Mouse (Mus musculus) lung, postnatal 0 days (tissue): ENCODE results near the gene Shc1. TPM values are rescaled to one million over a fixed set of nuclear protein-coding genes. Genes with fewer than 3 reads are reported as not detected.
A peak's percentile ranks its signal among the peaks of the same experiment; 100 is the strongest.

ENCODE experiments used
- ATAC-seq: fragments of 200-750 bp; cut with Nextera tagmentation; 2 replicates; pipeline ENCODE4 v1.8.0; 2017; ENCODE audit warnings: moderate library complexity
- DNase-seq: peaks from one replicate; pipeline ENCODE4 v3.0.0-alpha.2; 2016; ENCODE audit warnings: low spot score
- H3K27ac ChIP-seq: fragments of 300-500 bp; sonication (generic); 2 replicates; pipeline ENCODE4 v1.5.1; 2014; ENCODE audit warnings: antibody characterized with exemption, mild to moderate bottlenecking, low read length, mixed read lengths
- H3K27me3 ChIP-seq: fragments of 300-500 bp; sonication (generic); replicated peaks from 2 replicates; pipeline ENCODE4 v1.6.1; 2014; ENCODE audit warnings: low read length, mixed read lengths; ENCODE audit not compliant: insufficient read depth
- H3K36me3 ChIP-seq: fragments of 300-500 bp; sonication (generic); 2 replicates; pipeline ENCODE4 v1.6.1; 2014; ENCODE audit warnings: low read length, mixed read lengths; ENCODE audit not compliant: insufficient read depth
- H3K4me1 ChIP-seq: fragments of 300-500 bp; sonication (generic); 2 replicates; pipeline ENCODE4 v1.6.1; 2014; ENCODE audit warnings: antibody characterized with exemption, low read depth, low read length, mixed read lengths; ENCODE audit not compliant: insufficient read depth
- H3K4me2 ChIP-seq: fragments of 300-500 bp; sonication (generic); replicated peaks from 2 replicates; pipeline ENCODE4 v1.6.1; 2014; ENCODE audit warnings: low read depth, mild to moderate bottlenecking, low read length, moderate library complexity, mixed read lengths
- H3K4me3 ChIP-seq: fragments of 300-500 bp; sonication (generic); 2 replicates; pipeline ENCODE4 v1.5.1; 2014; ENCODE audit warnings: low read depth, low read length
- H3K9ac ChIP-seq: fragments of 300-500 bp; sonication (generic); replicated peaks from 2 replicates; pipeline ENCODE4 v1.6.1; 2014; ENCODE audit warnings: low read depth, mild to moderate bottlenecking
- H3K9me3 ChIP-seq: fragments of 300-500 bp; sonication (generic); 2 replicates; pipeline ENCODE4 v1.6.1; 2016; ENCODE audit warnings: low read length, mixed read lengths
- CTCF ChIP-seq: IDR thresholded peaks from 2 replicates; pipeline ENCODE4 v1.5.1; 2016; ENCODE audit warnings: antibody characterized with exemption, mild to moderate bottlenecking
- EP300 ChIP-seq: IDR thresholded peaks from 2 replicates; pipeline ENCODE4 v1.6.1; 2016; ENCODE audit warnings: antibody characterized with exemption, mild to moderate bottlenecking, control low read depth
- WGBS: fragments of 180-500 bp; shearing (Covaris S2); extraction: QIAGEN DNeasy Blood & Tissue Kit; methylation state at CpG from one replicate; pipeline ENCODE4 v1.1.7; 2014; 5-methylcytosine and 5-hydroxymethylcytosine counted together
- polyA plus RNA-seq: library from polyadenylated mRNA; unstranded; fragments of >200 nt; fragmentation: Nextera tagmentation; extraction: Ambion mirVana; gene quantifications from 2 replicates; pipeline ENCODE4 v1.2.1, GENCODE M21; 2015

Gene Shc1
- polyA plus RNA-seq, 1 experiment from 2014 or later, result 55.7 TPM

DNA sequence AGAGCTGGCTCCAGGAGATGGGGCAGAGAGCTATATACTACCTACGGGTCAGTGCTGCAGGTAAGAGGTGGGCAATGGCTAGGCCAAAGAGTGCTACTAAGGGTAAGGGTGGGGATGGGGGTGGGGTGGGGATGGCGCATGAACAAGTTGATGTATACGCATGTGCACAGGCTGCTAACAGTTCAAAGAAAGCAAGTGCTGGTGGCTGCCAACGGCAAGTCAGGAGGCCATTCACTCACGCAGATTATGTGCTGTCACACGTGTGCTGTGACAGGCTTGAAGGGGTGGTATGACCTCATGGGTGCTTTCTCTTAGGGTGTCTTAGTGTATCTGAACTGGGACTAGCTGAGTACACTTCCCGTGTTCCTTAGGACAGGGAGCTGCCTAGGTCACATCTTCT is 16.9 kb upstream of the Shc1 start:
- Histone ChIP-seq H3K27ac (no peak overlapping the region), H3K27me3 (no peaks in the 10 kb centered on the region), H3K9me3 (no peaks in the 10 kb centered on the region), H3K9ac (no peak overlapping the region), H3K36me3 (peaks cover 12% of the 10 kb centered on the region; the same call in 1 of the 2 replicates), H3K4me3 (no peak overlapping the region), H3K4me1 (no peaks in the 10 kb centered on the region), H3K4me2 (no peak overlapping the region)
- ATAC-seq, result no peak
- DNase-seq, result no peak
- 87% methylated on average over 7 of the region's 7 CpGs for WGBS
- TF ChIP-seq CTCF, result no peak

DNA sequence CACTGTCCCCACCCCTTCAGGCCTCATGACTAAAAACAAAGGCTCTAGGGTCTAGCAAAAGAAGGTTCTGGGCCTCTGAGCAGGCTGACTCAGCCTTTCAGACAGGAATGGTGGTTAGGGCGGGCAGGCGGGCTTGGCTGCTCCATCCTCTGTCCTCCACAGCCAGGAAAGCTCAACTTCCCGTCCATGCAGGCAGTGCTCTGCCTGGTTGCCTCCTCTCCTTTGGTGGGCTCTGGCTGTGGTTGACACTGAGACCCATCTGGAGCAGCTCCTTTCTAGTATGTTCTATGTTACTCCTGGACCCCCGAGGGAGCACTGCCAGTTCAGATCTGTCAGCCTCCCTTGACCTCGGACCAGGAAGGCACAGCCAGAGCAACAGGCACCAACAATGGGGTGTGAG is 15.6 kb upstream of the Shc1 start, which contains the start of gene Lenep:
TSS of gene Lenep (minus strand) at position 101 of the 400 bp plus-strand sequence.
- peaks cover 12% of the 10 kb centered on the region; the same call in 1 of the 2 replicates for H3K36me3 ChIP-seq

DNA sequence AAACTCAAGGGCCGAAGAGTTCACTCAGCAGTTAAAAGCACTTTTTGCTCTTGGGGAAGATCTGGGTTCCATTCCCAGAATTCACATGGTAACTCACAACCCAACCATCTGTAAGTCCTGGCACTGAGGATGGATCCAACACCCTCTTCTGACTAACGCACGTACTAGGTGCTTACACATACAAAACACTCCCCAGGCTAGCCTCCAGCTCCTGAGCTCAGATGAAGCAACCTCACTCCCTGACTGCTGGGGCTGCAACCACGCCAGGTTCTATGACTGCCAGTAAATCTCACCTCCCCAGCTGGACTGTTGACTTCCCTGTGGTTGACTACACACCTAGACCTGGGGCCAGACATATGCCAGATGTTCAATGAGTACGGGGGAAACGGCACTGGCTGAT is 11.4 kb upstream of the Shc1 start:
- no peak for TF ChIP-seq CTCF
- TF ChIP-seq EP300, result no peak
- Histone ChIP-seq H3K9me3 (no peaks in the 10 kb centered on the region), H3K4me2 (no peak overlapping the region), H3K27me3 (no peaks in the 10 kb centered on the region), H3K4me3 (no peak overlapping the region), H3K36me3 (peaks cover 12% of the 10 kb centered on the region; the same call in 1 of the 2 replicates), H3K4me1 (no peaks in the 10 kb centered on the region), H3K9ac (no peak overlapping the region), H3K27ac (no peak overlapping the region)
- ATAC-seq (no peak), DNase-seq (no peak)
- 79% methylated on average over 6 of the region's 6 CpGs for WGBS

More for the DNA sequence above, 15.6 kb upstream of the Shc1 start, which contains the start of gene Lenep:
- no peak within 1 kb of the TSS for H3K9ac ChIP-seq
- H3K4me2 ChIP-seq, result no peak within 1 kb of the TSS
- no peak for TF ChIP-seq CTCF
- TF ChIP-seq EP300, result no peak
- H3K27ac ChIP-seq, result no peak within 1 kb of the TSS
- WGBS, result 76% methylated on average over 5 of the region's 5 CpGs
- DNase-seq (no peak), ATAC-seq (no peak)
- H3K4me1 ChIP-seq, result no peaks in the 10 kb centered on the region
- no peaks in the 10 kb centered on the region for H3K27me3 ChIP-seq
- no peaks in the 10 kb centered on the region for H3K9me3 ChIP-seq
- no peak within 1 kb of the TSS for H3K4me3 ChIP-seq

DNA sequence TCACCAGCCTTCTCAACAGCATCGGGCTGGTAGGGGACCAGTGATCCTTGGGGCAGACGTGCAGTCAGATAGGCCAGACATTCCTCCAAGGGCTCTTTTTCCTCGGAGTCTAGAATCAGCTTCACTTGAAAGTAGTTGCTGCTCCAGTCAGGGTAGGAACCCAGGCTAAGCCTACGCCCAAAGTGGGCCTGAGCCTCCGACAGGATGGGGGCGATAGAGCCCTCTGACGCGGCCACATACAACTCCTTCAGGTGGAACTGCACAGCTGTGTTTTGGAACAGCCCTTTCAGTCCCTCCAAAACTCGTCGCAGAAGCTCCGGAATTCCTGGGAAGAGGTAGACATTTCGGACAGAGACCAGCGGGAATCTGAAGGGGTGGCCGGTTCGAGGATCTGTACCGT is 9.8 kb upstream of the Shc1 start:
- DNase-seq (no peak), ATAC-seq (no peak)
- Histone ChIP-seq H3K9ac (no peak overlapping the region), H3K4me3 (no peak overlapping the region), H3K27ac (no peak overlapping the region), H3K36me3 (peaks cover 3% of the 10 kb centered on the region; the same call in 1 of the 2 replicates), H3K4me1 (no peaks in the 10 kb centered on the region), H3K4me2 (no peak overlapping the region), H3K9me3 (no peaks in the 10 kb centered on the region), H3K27me3 (no peaks in the 10 kb centered on the region)
- 64% methylated on average over 16 of the region's 16 CpGs for WGBS
- no peak for TF ChIP-seq CTCF
- no peak for TF ChIP-seq EP300

DNA sequence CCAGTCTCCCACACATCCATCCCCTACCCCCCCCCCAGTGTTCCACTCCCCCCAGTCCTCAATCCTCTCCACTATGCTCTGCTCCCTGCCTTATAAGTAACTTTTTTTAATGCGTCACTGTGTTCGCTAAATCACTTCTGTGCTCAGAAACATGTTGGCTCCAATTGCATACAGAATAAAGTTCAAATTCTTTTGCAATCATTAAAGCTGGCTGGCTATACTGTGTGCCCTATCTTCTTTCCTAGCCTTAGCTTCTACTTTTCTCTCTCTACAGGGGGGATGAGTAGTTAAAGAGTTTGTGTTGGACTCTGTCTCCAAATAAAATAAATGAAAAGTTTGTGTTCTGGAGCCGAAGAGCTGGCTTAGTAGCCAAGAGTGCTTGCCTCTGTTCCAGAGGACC is 8.5 kb upstream of the Shc1 start:
- TF ChIP-seq EP300 (no peak), CTCF (no peak)
- WGBS, result 93% methylated on average over 3 of the region's 3 CpGs
- DNase-seq, result no peak
- Histone ChIP-seq H3K9ac (no peak overlapping the region), H3K27ac (no peak overlapping the region), H3K27me3 (no peaks in the 10 kb centered on the region), H3K4me2 (no peak overlapping the region), H3K9me3 (no peaks in the 10 kb centered on the region), H3K4me1 (no peaks in the 10 kb centered on the region), H3K36me3 (no peaks in the 10 kb centered on the region), H3K4me3 (no peak overlapping the region)
- no peak for ATAC-seq

DNA sequence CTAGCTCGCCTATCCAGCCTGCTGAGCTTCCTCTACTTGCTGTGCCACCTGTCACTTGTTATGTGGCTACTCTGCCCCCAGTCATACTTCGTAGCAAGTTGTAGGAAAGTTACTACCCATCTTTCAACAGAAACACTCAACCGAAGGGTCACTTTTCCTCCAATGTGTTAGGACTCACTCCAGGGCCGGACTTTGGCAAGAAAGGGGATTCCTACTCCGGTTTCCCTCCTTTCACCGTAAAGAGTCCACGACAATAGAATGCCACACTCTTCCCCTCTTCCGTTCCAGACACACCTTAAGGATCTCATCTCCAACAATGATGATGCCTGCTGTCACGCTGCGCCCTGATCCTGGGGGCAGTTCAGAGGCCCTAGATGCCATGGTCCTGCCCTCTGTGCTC is 7.4 kb upstream of the Shc1 start:
- 76% methylated on average over 10 of the region's 10 CpGs for WGBS
- Histone ChIP-seq H3K36me3 (no peaks in the 10 kb centered on the region), H3K4me3 (peak overlapping the region; percentile 53; the same call in 1 of the 2 replicates), H3K9me3 (no peaks in the 10 kb centered on the region), H3K9ac (peak overlapping the region; percentile 39; the same call in 1 of the 2 replicates), H3K27ac (no peak overlapping the region), H3K4me1 (no peaks in the 10 kb centered on the region), H3K27me3 (no peaks in the 10 kb centered on the region), H3K4me2 (peak overlapping the region; percentile 63)
- ATAC-seq (no peak), DNase-seq (no peak)
- TF ChIP-seq EP300 (no peak), CTCF (no peak)
